Mouse (Mus musculus) spleen, postnatal 36 days (tissue): ENCODE data around the gene Ptcd2.

ENCODE experiments used
- DNase-seq, 2 experiments: peaks; one replicate each; pipeline ENCODE4 v3.0.0; 2022; ENCODE audit warnings: low spot score in 2 of 2, mixed read lengths in 1 of 2

The Ptcd2 gene

GRCm38 (mm10) chr13:99344599-99345575 lies at the start of gene Ptcd2, which contains the start of gene Mrps27:
Ptcd2 (minus strand) TSS chr13:99344705.
Mrps27 (plus strand) TSS chr13:99344786.
- DNase-seq = peak; percentile 95 to 96

GRCm38 (mm10) chr13:99393128-99393527 lies 48.6 kb upstream of the Ptcd2 start:
- no peak for DNase-seq

- DNase-seq = no peak
Measured at GRCm38 (mm10) chr13:99391417-99391816, 46.9 kb upstream of the Ptcd2 start.

GRCm38 (mm10) chr13:99387901-99388811 lies 43.7 kb upstream of the Ptcd2 start:
- no peak for DNase-seq

- DNase-seq = no peak
Measured at GRCm38 (mm10) chr13:99386341-99386740, 41.8 kb upstream of the Ptcd2 start.

- DNase-seq = no peak
Measured at GRCm38 (mm10) chr13:99385911-99386310, 41.4 kb upstream of the Ptcd2 start.

GRCm38 (mm10) chr13:99384555-99385203 lies 40.2 kb upstream of the Ptcd2 start:
- no peak for DNase-seq

GRCm38 (mm10) chr13:99382373-99382772 lies 37.9 kb upstream of the Ptcd2 start:
- DNase-seq = no peak

GRCm38 (mm10) chr13:99378223-99378622 lies 33.7 kb upstream of the Ptcd2 start:
- DNase-seq = no peak

- no peak for DNase-seq
Measured at GRCm38 (mm10) chr13:99377055-99377454, 32.5 kb upstream of the Ptcd2 start.

GRCm38 (mm10) chr13:99375550-99375949 lies 31.0 kb upstream of the Ptcd2 start:
- peak; percentile 6 to 22 for DNase-seq

GRCm38 (mm10) chr13:99374191-99374590 lies 29.7 kb upstream of the Ptcd2 start:
- no peak for DNase-seq

- DNase-seq = no peak
Measured at GRCm38 (mm10) chr13:99373684-99374083, 29.2 kb upstream of the Ptcd2 start.

- no peak for DNase-seq
Measured at GRCm38 (mm10) chr13:99371285-99371684, 26.8 kb upstream of the Ptcd2 start.

- no peak for DNase-seq
Measured at GRCm38 (mm10) chr13:99369103-99369502, 24.6 kb upstream of the Ptcd2 start.

GRCm38 (mm10) chr13:99367554-99368174 lies 23.2 kb upstream of the Ptcd2 start:
- DNase-seq = no peak

- no peak for DNase-seq
Measured at GRCm38 (mm10) chr13:99366422-99367175, 22.1 kb upstream of the Ptcd2 start.

- DNase-seq = no peak
Measured at GRCm38 (mm10) chr13:99363866-99364265, 19.4 kb upstream of the Ptcd2 start.

- DNase-seq = no peak
Measured at GRCm38 (mm10) chr13:99358921-99359320, 14.4 kb upstream of the Ptcd2 start.
